Mouse (Mus musculus) hindbrain, embryonic 12.5 days (tissue): Measurements from ENCODE around the gene Zfp458. TPM values are rescaled to one million over a fixed set of nuclear protein-coding genes. Genes with fewer than 3 reads are reported as not detected.
A peak's percentile ranks its signal among the peaks of the same experiment; 100 is the strongest.
"Not testable (repeated sequence)": the region's sequence is repeated elsewhere in the genome, so short reads cannot be mapped to it uniquely, and the experiment has no call there.

ENCODE experiments used
- ATAC-seq: fragments of 200-750 bp; cut with Nextera tagmentation; 2 replicates; pipeline ENCODE4 v1.8.0; 2017; ENCODE audit warnings: moderate TSS enrichment; ENCODE audit not compliant: low FRiP score
- H3K27ac ChIP-seq: fragments of 300-500 bp; sonication (generic); 2 replicates; pipeline ENCODE4 v1.5.1; 2016; ENCODE audit warnings: mild to moderate bottlenecking
- H3K27me3 ChIP-seq: fragments of 300-500 bp; sonication (generic); 2 replicates; pipeline ENCODE4 v1.6.1; 2016; ENCODE audit warnings: mild to moderate bottlenecking
- H3K36me3 ChIP-seq: fragments of 300-500 bp; sonication (generic); 2 replicates; pipeline ENCODE4 v1.6.1; 2016; ENCODE audit warnings: mild to moderate bottlenecking
- H3K4me1 ChIP-seq: fragments of 300-500 bp; sonication (generic); 2 replicates; pipeline ENCODE4 v1.6.1; 2016
- H3K4me2 ChIP-seq: fragments of 300-500 bp; sonication (generic); replicated peaks from 2 replicates; pipeline ENCODE4 v1.6.1; 2016; ENCODE audit warnings: mild to moderate bottlenecking
- H3K4me3 ChIP-seq: fragments of 300-500 bp; sonication (generic); 2 replicates; pipeline ENCODE4 v1.5.1; 2016; ENCODE audit warnings: mild to moderate bottlenecking
- H3K9ac ChIP-seq: fragments of 300-500 bp; sonication (generic); 2 replicates; pipeline ENCODE4 v1.6.1; 2016; ENCODE audit warnings: mild to moderate bottlenecking, moderate library complexity
- H3K9me3 ChIP-seq: fragments of 300-500 bp; sonication (generic); replicated peaks from 2 replicates; pipeline ENCODE4 v1.6.1; 2016; ENCODE audit warnings: mild to moderate bottlenecking
- WGBS: fragments of 180-500 bp; shearing (Covaris S2); methylation state at CpG from one replicate; pipeline ENCODE4 v1.1.7; 2016; 5-methylcytosine and 5-hydroxymethylcytosine counted together
- polyA plus RNA-seq: library from polyadenylated mRNA; unstranded; fragments of >200 nt; fragmentation: Nextera tagmentation; extraction: Ambion mirVana; gene quantifications from 2 replicates; pipeline ENCODE4 v1.2.1, GENCODE M21; 2016

The Zfp458 gene
- polyA plus RNA-seq: 3.8 and 4.6 TPM in 2 replicates

DNA sequence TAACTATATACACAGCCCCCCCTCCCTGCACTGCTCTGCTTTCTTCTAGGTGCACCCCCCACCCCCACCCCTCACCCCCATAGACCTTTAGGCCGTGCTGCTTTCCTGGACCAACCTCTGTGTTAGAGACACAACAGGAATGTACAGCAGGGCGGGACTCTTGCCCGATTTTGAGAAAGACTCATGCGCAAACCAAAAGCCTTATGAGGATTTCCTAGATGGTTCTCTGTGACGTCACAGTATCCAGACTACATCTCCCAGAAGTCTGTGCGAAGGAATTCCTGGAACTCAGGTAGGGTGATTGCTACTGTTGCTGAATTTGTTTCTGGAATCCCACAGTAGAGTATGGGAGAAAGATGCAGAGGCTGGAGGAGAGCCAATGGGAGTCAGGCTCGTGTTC is at the start of gene Zfp458:
Zfp458 (minus strand) TSS at position 153 of the 400 bp plus-strand sequence.
- H3K36me3 ChIP-seq: no peaks in the 10 kb centered on the region
- 47% methylated on average over 7 of the region's 7 CpGs for WGBS
- no peak within 1 kb of the TSS for H3K9ac ChIP-seq
- H3K27ac ChIP-seq: no peak within 1 kb of the TSS
- no peaks in the 10 kb centered on the region for H3K27me3 ChIP-seq
- no peak for ATAC-seq
- H3K9me3 ChIP-seq: no peaks in the 10 kb centered on the region
- no peak within 1 kb of the TSS for H3K4me3 ChIP-seq
- no peaks in the 10 kb centered on the region for H3K4me1 ChIP-seq
- no peak within 1 kb of the TSS for H3K4me2 ChIP-seq

DNA sequence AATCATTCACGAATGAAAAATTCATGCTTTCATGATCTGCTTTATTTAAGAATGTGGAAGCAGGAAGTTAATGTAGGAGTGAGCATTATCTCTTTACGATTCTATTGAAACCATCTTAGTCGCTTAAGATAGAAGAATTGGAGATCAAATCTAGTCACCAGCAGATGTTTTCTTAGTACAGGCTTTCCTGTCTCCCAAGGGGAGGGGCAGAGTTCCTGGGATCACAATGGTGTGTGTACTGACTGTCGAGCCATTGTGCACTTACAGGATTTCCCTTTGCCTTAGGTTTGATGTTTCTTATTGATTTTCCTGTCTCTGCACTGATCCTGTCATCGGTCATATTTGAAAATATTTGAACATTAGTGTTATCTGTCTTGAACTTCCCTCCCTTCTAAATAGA is 28.5 kb upstream of the Zfp458 start:
- H3K9ac ChIP-seq: no peak overlapping the region
- no peaks in the 10 kb centered on the region for H3K9me3 ChIP-seq
- peak overlapping the region; percentile 61 for H3K4me3 ChIP-seq
- H3K27me3 ChIP-seq: no peaks in the 10 kb centered on the region
- no peaks in the 10 kb centered on the region for H3K36me3 ChIP-seq
- ATAC-seq: peak; percentile 75
- no peaks in the 10 kb centered on the region for H3K4me1 ChIP-seq
- H3K4me2 ChIP-seq: peak overlapping the region; percentile 84
- no peak overlapping the region for H3K27ac ChIP-seq
- WGBS: 37% methylated on average over 5 of the region's 5 CpGs

DNA sequence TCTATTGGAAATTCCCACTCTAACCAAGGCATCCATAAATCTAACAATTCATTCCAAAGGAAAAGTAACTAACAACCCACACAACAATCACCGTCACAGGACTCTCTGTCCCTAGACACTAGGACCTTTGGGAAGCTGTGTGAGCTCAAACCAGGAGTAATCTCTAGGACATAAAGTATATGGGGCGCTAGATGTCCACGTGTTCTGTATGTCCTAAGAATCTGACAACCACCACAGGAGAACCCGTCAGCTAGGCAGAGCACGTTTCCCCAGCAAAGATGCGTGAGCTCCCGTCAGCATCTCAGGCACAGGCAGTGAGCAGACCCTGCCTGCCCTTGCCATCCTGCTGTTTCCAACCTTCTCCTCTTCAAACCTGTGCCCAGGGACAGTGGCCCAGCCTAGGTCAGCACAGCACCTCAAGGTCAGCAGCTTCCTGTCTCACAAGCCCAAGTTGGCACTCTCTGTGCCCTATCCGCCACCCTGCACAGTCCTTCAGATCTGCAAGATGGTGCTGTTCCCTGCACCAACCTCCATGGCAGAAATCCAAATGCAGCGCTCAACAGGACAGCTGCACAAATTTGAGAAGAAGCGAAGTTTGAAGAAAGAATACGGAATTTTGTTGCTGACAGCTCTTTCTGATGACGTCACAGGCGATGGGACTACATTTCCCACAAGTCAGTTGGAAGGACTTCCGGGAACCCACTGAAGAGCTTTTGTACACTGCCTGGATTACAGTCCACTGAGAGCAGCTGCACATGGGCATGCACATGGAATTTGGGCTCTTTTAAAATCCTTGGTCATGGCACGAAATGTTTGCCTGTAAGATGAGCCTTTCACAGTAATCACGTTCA is 27.8 kb upstream of the Zfp458 start, which contains the start of gene Zfp457:
Zfp457 (minus strand) TSS at position 664 of the 851 bp plus-strand sequence.
- peak within 1 kb of the TSS; percentile 84 for H3K4me2 ChIP-seq
- H3K4me1 ChIP-seq: no peaks in the 10 kb centered on the region
- no peaks in the 10 kb centered on the region for H3K9me3 ChIP-seq
- peak; percentile 99 for ATAC-seq
- peak within 1 kb of the TSS; percentile 61 for H3K4me3 ChIP-seq
- peak within 1 kb of the TSS; percentile 70 for H3K9ac ChIP-seq
- H3K36me3 ChIP-seq: no peaks in the 10 kb centered on the region
- 13% methylated on average over 16 of the region's 16 CpGs for WGBS
- no peaks in the 10 kb centered on the region for H3K27me3 ChIP-seq
- no peak within 1 kb of the TSS for H3K27ac ChIP-seq

DNA sequence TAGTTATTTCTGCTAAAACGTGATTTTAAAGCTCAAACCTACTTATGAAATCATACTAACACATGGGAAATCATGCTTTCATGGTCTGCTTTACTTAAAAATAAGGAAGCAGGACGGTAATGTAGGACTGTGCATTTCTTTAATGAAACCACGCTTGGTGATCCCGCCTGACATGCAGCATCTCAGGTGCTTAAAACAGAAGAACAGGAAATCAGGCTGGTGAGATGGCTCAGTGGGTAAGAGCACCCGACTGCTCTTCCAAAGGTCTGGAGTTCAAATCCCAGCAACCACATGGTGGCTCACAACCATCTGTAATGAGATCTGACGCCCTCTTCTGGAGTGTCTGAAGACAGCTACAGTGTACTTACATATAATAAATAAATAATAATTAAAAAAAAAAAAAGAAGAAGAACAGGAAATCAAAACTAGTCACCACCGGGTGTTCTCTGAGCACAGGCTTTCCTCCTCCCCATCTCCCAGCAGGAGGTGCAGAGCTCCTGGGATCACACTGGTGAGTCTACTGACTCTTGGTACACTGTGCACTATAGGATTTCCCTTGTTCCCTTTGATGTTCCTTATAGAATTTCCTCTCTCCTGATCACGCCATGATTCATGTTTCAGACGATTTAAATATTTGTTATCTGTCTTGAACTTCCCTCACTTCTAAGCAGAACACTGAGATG is 8.7 kb downstream of the Zfp458 start:
- Histone ChIP-seq H3K4me3 (peak overlapping the region; percentile 76), H3K4me2 (peak overlapping the region; percentile 60), H3K9ac (peak overlapping the region; percentile 69; the same call in 1 of the 2 replicates)
- not testable (repeated sequence) for H3K27ac ChIP-seq, H3K9me3 ChIP-seq, H3K36me3 ChIP-seq, H3K27me3 ChIP-seq, H3K4me1 ChIP-seq
- 55% methylated on average over 8 of the region's 9 CpGs for WGBS
- ATAC-seq: peak; percentile 67

DNA sequence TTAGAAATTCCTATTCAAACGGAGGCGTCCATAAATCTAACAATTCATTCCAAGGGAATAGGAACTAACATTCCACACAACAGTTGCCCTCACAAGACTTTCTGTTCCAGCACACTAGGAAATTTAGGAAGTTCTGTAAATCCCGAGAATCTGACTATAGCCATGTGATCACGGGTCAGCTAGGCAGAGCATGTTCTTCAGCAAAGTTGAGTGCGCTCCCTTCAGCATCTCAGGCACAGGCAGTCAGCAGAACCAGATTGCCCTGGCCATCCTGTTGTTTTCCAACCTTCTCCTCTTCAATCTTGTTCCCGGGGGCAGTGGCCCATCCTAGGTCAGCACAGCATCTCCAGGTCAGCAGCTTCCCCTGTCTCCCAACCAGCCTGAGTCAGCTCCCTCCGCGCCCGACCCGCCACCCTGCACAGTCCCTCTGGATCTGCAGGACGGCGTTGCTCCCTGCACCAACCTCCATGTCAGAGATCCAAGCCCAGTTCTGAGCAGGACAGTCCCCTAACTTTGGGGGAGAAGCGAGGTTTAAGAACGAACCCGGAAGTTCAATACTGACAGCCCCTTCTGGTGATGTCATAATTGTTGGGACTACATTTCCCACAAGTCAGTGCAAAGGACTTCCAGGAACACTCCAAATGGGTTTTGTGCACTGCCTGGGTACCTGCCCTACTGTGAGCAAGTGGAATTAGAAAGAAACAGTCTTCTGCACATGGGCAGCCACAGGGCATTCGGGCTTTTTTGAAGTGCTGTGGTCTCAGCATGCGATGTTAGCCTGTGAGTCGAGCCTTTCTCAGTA is 9.5 kb downstream of the Zfp458 start:
- H3K27me3 ChIP-seq: no peaks in the 10 kb centered on the region
- 11% methylated on average over 18 of the region's 18 CpGs for WGBS
- H3K4me2 ChIP-seq: peak overlapping the region; percentile 60
- peaks cover 8% of the 10 kb centered on the region; the same call in 1 of the 2 replicates for H3K9me3 ChIP-seq
- ATAC-seq: peak; percentile 99
- H3K9ac ChIP-seq: peak overlapping the region; percentile 69
- peaks cover 6% of the 10 kb centered on the region; the same call in 1 of the 2 replicates for H3K36me3 ChIP-seq
- peak overlapping the region; percentile 76 for H3K4me3 ChIP-seq
- 0 out of 2 replicates have a peak, but pooled peaks cover 4% of the 10 kb centered on the region for H3K4me1 ChIP-seq
- no peak overlapping the region for H3K27ac ChIP-seq

DNA sequence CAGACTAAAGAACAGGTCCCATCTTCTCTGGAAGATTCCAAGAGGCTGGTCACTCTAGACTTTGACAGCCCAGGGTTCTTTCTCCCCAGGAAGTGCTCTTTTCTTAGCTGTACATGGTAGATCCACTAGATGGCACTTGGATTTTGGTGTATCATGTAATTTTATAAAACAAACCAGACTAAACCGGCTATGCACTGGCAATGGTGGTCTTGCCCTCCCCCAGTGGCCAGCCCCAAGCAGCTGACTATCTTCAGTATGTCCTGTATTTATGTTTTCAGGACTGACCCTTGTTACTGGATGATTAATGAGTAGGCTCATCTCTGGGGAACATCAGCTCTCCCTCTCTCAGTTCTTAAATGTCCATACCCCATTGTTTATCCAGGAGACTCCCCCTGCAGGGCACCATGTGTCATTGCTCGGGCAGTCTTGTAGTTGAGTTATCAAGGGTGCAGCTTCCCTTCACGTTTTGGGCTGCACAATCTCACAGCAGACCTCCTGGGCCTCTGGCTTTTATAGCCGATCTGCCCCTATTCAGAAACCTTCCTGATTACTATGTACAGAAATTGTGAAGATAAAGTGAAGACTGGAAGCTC is 64.2 kb downstream of the Zfp458 start:
- Histone ChIP-seq H3K9ac (no peak overlapping the region), H3K27me3 (no peaks in the 10 kb centered on the region), H3K9me3 (no peaks in the 10 kb centered on the region), H3K4me2 (no peak overlapping the region), H3K4me3 (no peak overlapping the region), H3K4me1 (no peaks in the 10 kb centered on the region), H3K36me3 (no peaks in the 10 kb centered on the region), H3K27ac (no peak overlapping the region)
- no peak for ATAC-seq
- 52% methylated on average over 4 of the region's 4 CpGs for WGBS

Other genes with a start within 250 kb of the Zfp458 start
- gene Zfp712, start 217.3 kb downstream of the Zfp458 start, polyA plus RNA-seq: 5.5 and 6.2 TPM in 2 replicates
- gene Zfp708, start 180.5 kb downstream of the Zfp458 start, polyA plus RNA-seq: 7.8 and 8.3 TPM in 2 replicates
- gene Gm28557, start 169.9 kb downstream of the Zfp458 start, polyA plus RNA-seq: 2.2 TPM in 2 replicates
- 0.15 TPM in 1 of 2 replicates, not detected in the other for gene Rslcan18, start 162.2 kb downstream of the Zfp458 start, polyA plus RNA-seq
- 2.4 and 3.4 TPM in 2 replicates for gene Zfp759, start 156.8 kb downstream of the Zfp458 start, polyA plus RNA-seq
- gene Rsl1, start 105.3 kb downstream of the Zfp458 start, polyA plus RNA-seq: 6.2 and 7.1 TPM in 2 replicates
- 1.4 and 1.8 TPM in 2 replicates for gene Zfp455, start 84.0 kb downstream of the Zfp458 start, polyA plus RNA-seq
- 0.50 and 0.85 TPM in 2 replicates for gene Zfp457, start 28.0 kb upstream of the Zfp458 start, polyA plus RNA-seq
- 1.7 and 1.8 TPM in 2 replicates for gene Zfp595, start 54.1 kb upstream of the Zfp458 start, polyA plus RNA-seq
- gene Gm28044, start 82.1 kb upstream of the Zfp458 start, polyA plus RNA-seq: not detected in 2 replicates
- gene Zfp953, start 82.1 kb upstream of the Zfp458 start, polyA plus RNA-seq: 0.72 and 0.98 TPM in 2 replicates
- not detected in 2 replicates for gene Gm28041, start 97.3 kb upstream of the Zfp458 start, polyA plus RNA-seq
- 0.83 and 0.94 TPM in 2 replicates for gene Zfp456, start 97.3 kb upstream of the Zfp458 start, polyA plus RNA-seq
- 4.6 and 4.9 TPM in 2 replicates for gene Zfp429, start 121.4 kb upstream of the Zfp458 start, polyA plus RNA-seq
- 1.0 and 1.3 TPM in 2 replicates for gene Zfp459, start 143.0 kb upstream of the Zfp458 start, polyA plus RNA-seq
- gene Zfp874a, start 173.2 kb upstream of the Zfp458 start, polyA plus RNA-seq: 7.1 and 8.3 TPM in 2 replicates
- gene Zfp874b, start 205.8 kb upstream of the Zfp458 start, polyA plus RNA-seq: 2.1 and 2.2 TPM in 2 replicates
- 17.8 and 18.0 TPM in 2 replicates for gene Zfp58, start 222.1 kb upstream of the Zfp458 start, polyA plus RNA-seq
- not detected in 2 replicates for gene Gm26965, start 247.7 kb upstream of the Zfp458 start, polyA plus RNA-seq
- gene Zfp87, start 247.7 kb upstream of the Zfp458 start, polyA plus RNA-seq: 32.4 and 32.8 TPM in 2 replicates